Mouse (Mus musculus): ENCODE measurements around the gene Trak1. TPM values are rescaled to one million over a fixed set of nuclear protein-coding genes. Genes with fewer than 3 reads are reported as not detected.

Gene Trak1
- polyA plus RNA-seq, 1 experiment = 41.5 TPM

DNA sequence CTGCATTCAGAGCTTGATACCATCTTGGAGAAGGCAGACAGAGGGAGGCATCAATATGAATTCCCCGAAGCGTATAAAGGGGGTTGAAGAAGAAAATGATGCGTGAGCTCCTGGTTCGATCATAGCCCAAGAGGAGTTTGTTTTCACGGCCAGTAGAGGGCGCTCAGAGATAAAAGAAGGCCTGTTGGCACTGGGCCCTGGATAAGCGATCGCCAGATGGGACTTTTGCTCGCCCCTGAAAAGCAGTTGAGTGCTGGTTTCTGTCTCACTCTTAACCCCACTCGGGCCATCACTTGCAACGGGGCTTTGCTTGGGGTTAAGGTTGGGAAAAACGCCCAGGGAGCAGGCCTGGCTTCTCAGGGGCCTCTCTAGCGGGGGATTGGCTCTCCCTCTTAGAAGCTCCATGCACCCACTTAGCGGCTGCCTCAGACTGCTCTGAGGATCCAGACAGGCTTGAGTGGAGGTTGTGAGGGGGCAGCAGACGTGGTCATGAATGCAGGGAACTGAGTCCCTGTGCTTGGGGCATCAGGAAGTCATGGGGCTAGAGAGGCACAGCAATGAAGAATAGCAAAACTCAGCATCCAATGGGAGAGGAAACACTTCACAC is 180.1 kb downstream of the Trak1 start:
- Histone ChIP-seq H3K4me1 (ENCODE audit: control insufficient read depth, insufficient read depth, low read length) (no peaks in the 10 kb centered on the region), H3K4me3 (ENCODE audit: insufficient read depth, low read length) (no peak overlapping the region), H3K27ac (ENCODE audit: insufficient read depth, low read length) (no peak overlapping the region)
- TF ChIP-seq CTCF (IDR thresholded peaks at IDR 0.05; ENCODE audit: borderline replicate concordance, insufficient read depth, low read length) (peak; percentile 41; the same call in 1 of the 2 replicates), POLR2A (IDR thresholded peaks at IDR 0.05; ENCODE audit: low read depth, low read length) (no peak)

DNA sequence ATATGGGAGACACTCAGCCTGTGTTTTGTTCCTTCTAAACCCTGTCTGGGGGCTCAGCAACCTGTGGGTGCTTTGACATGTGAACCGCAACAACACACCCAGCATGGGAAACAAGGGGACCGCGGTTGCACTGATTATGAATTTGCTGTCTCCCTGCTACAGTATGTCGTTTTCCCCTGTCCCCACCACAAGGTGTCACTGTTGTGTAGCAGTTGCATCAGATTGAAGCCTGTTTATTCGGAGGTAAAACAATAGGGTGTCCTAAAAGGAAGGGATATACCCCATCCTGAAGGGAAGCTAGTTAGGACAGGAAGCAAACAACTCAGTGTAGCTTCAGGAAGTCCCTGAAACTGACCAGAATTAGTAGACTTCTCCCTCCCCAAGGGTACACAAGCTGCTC is 182.2 kb downstream of the Trak1 start:
- TF ChIP-seq CTCF (IDR thresholded peaks at IDR 0.05; ENCODE audit: borderline replicate concordance, insufficient read depth, low read length) = peak; percentile 65; the same call in 1 of the 2 replicates
- no peak for TF ChIP-seq POLR2A (IDR thresholded peaks at IDR 0.05; ENCODE audit: low read depth, low read length)
- Histone ChIP-seq H3K4me3 (ENCODE audit: insufficient read depth, low read length) (no peak overlapping the region), H3K27ac (ENCODE audit: insufficient read depth, low read length) (no peak overlapping the region), H3K4me1 (ENCODE audit: control insufficient read depth, insufficient read depth, low read length) (no peaks in the 10 kb centered on the region)

DNA sequence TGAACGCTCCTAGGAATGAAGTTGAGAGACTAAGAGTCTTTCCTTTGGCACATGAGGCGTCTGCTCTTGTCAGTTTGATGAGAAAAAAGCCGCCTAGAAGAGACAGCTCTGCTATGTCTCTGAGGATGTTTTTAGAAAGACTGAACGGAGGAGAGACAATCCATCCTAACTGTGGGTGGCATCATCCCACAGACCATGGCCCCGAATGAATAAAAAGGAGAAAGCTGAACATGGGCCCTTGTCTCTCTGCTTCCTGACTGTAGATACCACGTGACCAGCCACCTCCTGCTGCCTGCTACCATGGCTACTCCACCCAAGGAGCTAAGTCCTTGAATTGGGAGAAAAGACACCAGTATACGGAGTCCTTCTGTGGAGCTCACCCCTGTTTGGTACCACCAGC is 189.9 kb downstream of the Trak1 start:
- no peak for TF ChIP-seq CTCF (IDR thresholded peaks at IDR 0.05; ENCODE audit: borderline replicate concordance, insufficient read depth, low read length)
- no peak for TF ChIP-seq POLR2A (IDR thresholded peaks at IDR 0.05; ENCODE audit: low read depth, low read length)
- H3K4me1 ChIP-seq (ENCODE audit: control insufficient read depth, insufficient read depth, low read length) = no peaks in the 10 kb centered on the region
- no peak overlapping the region for H3K4me3 ChIP-seq (ENCODE audit: insufficient read depth, low read length)
- H3K27ac ChIP-seq (ENCODE audit: insufficient read depth, low read length) = no peak overlapping the region

DNA sequence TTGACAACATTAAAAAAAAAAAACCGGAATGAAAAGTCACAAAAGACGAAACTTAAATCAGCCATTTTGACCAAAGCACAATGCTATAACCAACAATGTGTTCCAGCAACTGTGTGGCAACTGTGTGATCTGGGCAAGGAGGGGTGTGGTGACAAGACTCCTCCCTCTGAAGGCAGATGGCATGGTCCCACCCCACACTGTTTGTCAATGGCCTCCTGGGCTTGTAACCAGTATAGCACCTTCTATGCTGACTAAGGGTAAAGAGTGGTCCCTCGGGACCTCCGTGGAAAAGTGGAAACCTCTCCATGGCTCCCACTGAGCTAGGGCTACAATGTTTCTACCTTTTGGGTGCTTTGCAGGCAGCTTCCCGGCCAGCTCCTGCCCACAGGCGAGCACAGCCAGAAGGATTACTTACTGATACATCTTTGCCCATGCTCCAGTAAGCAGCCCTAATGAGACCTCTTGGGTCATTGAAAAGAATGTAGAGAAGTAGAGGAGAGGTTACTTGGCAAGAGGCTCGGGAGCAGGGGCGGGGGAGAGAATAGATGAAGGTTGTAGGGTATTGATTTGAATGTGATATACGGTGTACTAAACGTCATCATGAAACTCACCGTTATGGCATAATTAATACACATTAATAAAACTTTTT is 194.4 kb downstream of the Trak1 start:
- Histone ChIP-seq H3K27ac (ENCODE audit: insufficient read depth, low read length) (no peak overlapping the region), H3K4me3 (ENCODE audit: insufficient read depth, low read length) (no peak overlapping the region), H3K4me1 (ENCODE audit: control insufficient read depth, insufficient read depth, low read length) (0 out of 2 replicates have a peak, but pooled peaks cover 3% of the 10 kb centered on the region)
- TF ChIP-seq POLR2A (IDR thresholded peaks at IDR 0.05; ENCODE audit: low read depth, low read length) = no peak
- no peak for TF ChIP-seq CTCF (IDR thresholded peaks at IDR 0.05; ENCODE audit: borderline replicate concordance, insufficient read depth, low read length)

DNA sequence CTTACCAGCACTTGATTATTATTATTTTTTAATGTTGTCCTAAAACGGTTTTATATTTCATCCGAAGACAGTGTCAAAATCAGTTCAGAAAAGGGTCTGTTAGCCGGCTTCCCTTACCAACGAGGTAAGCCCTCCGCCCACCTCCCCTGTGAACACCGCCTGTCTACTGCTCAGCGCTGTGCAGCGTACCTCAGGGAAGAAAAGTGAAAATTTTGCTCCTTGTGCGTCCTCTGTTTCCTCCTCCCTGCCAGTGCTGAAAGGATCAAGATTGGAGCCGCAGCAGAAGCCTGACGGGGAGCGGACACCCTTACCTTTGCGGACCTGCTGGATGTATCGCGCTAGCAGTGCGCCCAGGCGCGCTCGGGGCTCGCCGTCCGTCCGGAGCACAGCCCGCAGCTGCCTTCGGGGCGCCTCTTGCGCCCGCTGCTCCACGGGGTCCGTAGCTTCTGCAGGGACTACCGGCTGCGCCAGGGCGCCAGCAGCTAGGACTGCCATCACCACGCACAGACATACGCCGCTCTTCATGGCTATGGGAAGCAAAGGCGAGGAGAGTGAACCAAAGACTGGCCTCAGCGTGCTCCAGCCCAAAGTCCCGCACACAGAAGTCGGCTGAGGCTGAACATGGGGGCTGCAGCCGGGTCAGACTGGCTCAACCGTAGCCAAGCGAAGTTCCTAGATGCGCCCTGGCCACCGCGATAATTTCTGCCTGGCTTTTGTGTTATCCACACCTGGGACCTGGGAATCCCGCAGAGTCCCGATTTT is 196.9 kb downstream of the Trak1 start:
- TF ChIP-seq POLR2A (IDR thresholded peaks at IDR 0.05; ENCODE audit: low read depth, low read length) (no peak), CTCF (IDR thresholded peaks at IDR 0.05; ENCODE audit: borderline replicate concordance, insufficient read depth, low read length) (no peak)
- Histone ChIP-seq H3K4me1 (ENCODE audit: control insufficient read depth, insufficient read depth, low read length) (0 out of 2 replicates have a peak, but pooled peaks cover 3% of the 10 kb centered on the region), H3K27ac (ENCODE audit: insufficient read depth, low read length) (no peak overlapping the region), H3K4me3 (ENCODE audit: insufficient read depth, low read length) (no peak overlapping the region)

DNA sequence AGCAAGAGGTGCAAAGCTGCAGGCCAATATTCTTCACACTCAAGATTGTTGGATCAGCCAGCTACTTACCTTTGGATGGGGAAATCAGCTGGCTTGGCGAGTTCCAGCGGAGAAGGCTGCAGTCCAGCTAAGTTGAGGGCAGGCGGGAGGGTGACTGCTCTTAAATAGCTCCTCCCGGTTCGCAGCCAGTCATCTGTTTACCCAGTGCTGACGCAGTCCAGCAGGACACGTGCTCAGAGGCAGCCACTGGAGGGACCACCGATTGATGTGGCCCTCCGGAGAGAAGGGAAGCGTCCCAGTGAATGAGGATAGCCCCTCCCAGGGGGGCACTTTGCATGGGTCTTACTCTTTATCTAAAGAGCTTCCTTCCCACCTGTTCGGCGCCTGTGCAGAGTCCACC is 198.2 kb downstream of the Trak1 start, which contains the start of gene Cck:
TSS of gene Cck (minus strand) at position 166 of the 400 bp plus-strand sequence.
- Histone ChIP-seq H3K4me3 (ENCODE audit: insufficient read depth, low read length) (no peak within 1 kb of the TSS), H3K27ac (ENCODE audit: insufficient read depth, low read length) (no peak within 1 kb of the TSS), H3K4me1 (ENCODE audit: control insufficient read depth, insufficient read depth, low read length) (0 out of 2 replicates have a peak, but pooled peaks cover 3% of the 10 kb centered on the region)
- TF ChIP-seq POLR2A (IDR thresholded peaks at IDR 0.05; ENCODE audit: low read depth, low read length) = no peak
- no peak for TF ChIP-seq CTCF (IDR thresholded peaks at IDR 0.05; ENCODE audit: borderline replicate concordance, insufficient read depth, low read length)

DNA sequence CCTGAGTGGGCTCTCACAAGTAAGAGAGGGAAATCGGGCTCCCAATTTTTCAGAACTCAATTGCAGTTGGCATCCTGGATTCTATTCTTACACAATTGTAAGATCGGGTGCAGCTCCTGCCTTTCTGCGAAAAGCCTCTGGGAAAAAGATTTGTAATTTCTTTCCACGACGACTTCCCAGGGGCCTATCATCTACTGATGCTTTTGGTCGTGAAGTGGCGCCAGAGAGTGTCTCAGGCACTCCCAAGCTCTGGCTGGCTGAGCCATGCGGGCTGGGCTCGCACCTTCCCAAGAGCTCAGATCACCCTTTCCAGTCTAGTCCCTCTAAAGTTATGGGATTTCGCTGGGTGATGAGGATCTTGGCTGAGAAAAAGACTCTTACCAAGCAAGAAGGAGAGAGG is 198.8 kb downstream of the Trak1 start:
- TF ChIP-seq CTCF (IDR thresholded peaks at IDR 0.05; ENCODE audit: borderline replicate concordance, insufficient read depth, low read length) (no peak), POLR2A (IDR thresholded peaks at IDR 0.05; ENCODE audit: low read depth, low read length) (no peak)
- H3K4me3 ChIP-seq (ENCODE audit: insufficient read depth, low read length) = no peak overlapping the region
- H3K4me1 ChIP-seq (ENCODE audit: control insufficient read depth, insufficient read depth, low read length) = 0 out of 2 replicates have a peak, but pooled peaks cover 3% of the 10 kb centered on the region

DNA sequence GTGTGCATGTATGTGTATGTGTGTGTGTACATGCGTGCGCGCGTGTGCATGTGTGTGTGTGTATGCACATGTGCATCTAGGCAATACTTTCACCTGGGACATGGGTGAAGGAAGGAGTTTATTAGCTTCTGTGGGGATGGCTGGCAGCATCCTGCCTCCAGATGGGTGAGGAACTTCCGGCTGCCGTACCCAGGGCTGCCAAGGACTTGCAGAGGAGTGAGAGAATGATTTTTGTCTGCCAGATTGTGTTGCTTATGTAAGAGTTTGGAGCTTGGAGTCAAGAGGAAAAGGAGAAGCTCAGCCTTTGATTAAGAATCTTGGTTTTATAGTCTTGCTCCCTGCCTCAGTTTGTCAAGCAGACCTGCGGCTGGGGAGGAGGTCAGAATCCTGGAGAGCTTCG is 208.0 kb downstream of the Trak1 start:
- Histone ChIP-seq H3K27ac (ENCODE audit: insufficient read depth, low read length) (no peak overlapping the region), H3K4me1 (ENCODE audit: control insufficient read depth, insufficient read depth, low read length) (no peaks in the 10 kb centered on the region), H3K4me3 (ENCODE audit: insufficient read depth, low read length) (no peak overlapping the region)
- TF ChIP-seq CTCF (IDR thresholded peaks at IDR 0.05; ENCODE audit: borderline replicate concordance, insufficient read depth, low read length) (no peak), POLR2A (IDR thresholded peaks at IDR 0.05; ENCODE audit: low read depth, low read length) (no peak)

More for the DNA sequence above, 198.8 kb downstream of the Trak1 start:
- H3K27ac ChIP-seq (ENCODE audit: insufficient read depth, low read length) = no peak overlapping the region

DNA sequence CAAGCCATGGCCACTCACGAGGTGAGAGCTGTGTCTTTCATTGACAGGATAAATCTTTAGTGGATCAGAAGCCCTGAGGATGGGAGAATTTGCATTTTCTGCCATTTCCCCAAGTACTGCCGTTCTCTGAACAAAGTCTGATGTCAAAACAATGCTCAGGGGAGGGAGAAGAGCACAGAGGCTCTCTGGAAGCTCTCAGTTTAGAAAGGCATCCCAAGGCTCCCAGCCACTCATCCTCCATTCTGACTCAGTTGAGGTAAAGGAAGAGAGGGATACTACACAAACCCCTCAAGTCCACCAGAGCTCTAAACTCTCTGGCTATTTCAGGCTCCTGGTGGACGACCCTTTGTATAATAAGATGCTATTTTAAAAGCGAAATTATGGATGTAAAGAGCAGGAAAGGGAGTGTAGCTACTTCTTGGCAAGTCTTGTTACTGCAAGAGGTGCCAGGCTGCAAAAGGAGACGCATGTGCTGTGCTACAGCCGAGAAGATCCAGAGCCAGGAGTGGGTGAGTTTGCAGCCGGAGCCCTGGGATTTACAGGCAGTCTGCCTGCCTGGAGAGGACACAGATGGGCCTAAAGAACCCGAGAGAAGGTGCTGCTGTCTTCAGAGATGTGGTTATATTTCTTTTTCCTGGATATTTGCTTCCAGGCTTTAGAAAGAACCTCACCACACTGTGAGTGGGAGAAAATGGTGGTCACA is 209.3 kb downstream of the Trak1 start:
- TF ChIP-seq POLR2A (IDR thresholded peaks at IDR 0.05; ENCODE audit: low read depth, low read length) = no peak
- no peak for TF ChIP-seq CTCF (IDR thresholded peaks at IDR 0.05; ENCODE audit: borderline replicate concordance, insufficient read depth, low read length)
- Histone ChIP-seq H3K4me3 (ENCODE audit: insufficient read depth, low read length) (no peak overlapping the region), H3K4me1 (ENCODE audit: control insufficient read depth, insufficient read depth, low read length) (no peaks in the 10 kb centered on the region), H3K27ac (ENCODE audit: insufficient read depth, low read length) (no peak overlapping the region)
